Mouse (Mus musculus): ENCODE results near the gene Ndrg2.
"Not testable (repeated sequence)": the region's sequence is repeated elsewhere in the genome, so short reads cannot be mapped to it uniquely, and the experiment has no call there.

Ndrg2 gene

GRCm38 (mm10) chr14:51877517-51877916, 36.4 kb downstream of the Ndrg2 start:
- DNase-seq (ENCODE audit: low read depth, low spot score), result no peak

GRCm38 (mm10) chr14:51871741-51872140, 42.2 kb downstream of the Ndrg2 start:
- DNase-seq (ENCODE audit: low read depth, low spot score), result no peak

GRCm38 (mm10) chr14:51870756-51871155, 43.2 kb downstream of the Ndrg2 start:
- no peak for DNase-seq (ENCODE audit: low read depth, low spot score)

DNA sequence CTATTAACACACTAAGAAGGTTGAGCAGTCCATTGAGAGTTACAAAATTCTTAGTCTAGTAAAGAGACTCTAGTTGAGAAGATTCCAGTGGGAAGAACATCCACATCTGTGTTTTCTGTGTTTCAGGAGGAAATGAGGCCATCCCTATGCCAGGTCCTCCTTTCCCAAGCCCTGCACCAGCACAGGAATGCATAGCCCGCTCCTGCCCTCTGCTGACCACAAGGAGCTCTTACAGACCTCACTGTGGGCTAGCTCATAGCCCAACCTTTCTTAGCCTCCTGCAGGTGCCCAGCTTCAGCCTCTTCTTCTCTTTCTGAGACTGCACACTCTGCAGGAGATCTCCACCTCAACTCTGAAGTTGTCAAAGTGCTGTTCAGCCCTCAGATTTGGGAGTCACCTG, 50.4 kb downstream of the Ndrg2 start:
- not testable (repeated sequence) for DNase-seq (ENCODE audit: low read depth, low spot score)

DNA sequence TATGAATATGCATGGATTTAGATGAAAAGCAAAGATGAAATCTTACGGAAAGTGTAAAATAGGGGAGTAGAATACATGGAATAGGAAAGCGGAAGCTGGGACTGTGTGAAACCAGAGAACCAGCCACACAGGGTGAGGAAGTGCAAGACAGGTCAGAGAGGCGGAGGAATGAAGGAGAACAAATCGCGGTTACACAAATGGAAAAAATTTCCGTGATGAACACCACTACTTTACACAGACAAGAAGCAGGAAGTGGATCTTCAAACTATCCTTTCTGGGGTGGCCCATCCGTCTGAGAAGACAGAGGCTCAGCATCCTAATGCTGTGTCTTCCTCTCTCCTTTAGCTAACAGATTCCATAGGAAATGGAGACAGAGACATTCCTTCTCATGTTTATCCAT, 58.7 kb downstream of the Ndrg2 start:
- DNase-seq (ENCODE audit: low read depth, low spot score), result not testable (repeated sequence)
